Mouse (Mus musculus): ENCODE measurements around the gene Polr2b. TPM values are rescaled to one million over a fixed set of nuclear protein-coding genes. Genes with fewer than 3 reads are reported as not detected.
A peak's percentile ranks its signal among the peaks of the same experiment; 100 is the strongest.

The Polr2b gene
- total and polyA plus RNA-seq, 3 experiments: 58.3 to 178 (median 91.4) TPM

GRCm38 (mm10) chr5:77324936-77325335 lies 15.0 kb downstream of the Polr2b start:
- no peak for TF ChIP-seq RAD21 (IDR thresholded peaks at IDR 0.05; ENCODE audit: low read depth, low read length)
- no peak for TF ChIP-seq ZMIZ1 (IDR thresholded peaks at IDR 0.05; ENCODE audit: low read depth, low read length)
- TF ChIP-seq NRF1 (IDR thresholded peaks at IDR 0.05; ENCODE audit: insufficient read depth, low read depth, low read length, poor library complexity, severe bottlenecking): no peak
- no peak for TF ChIP-seq UBTF (IDR thresholded peaks at IDR 0.05; ENCODE audit: borderline replicate concordance, insufficient read depth, low read depth, low read length)
- TF ChIP-seq POLR2AphosphoS5 (IDR thresholded peaks at IDR 0.05; ENCODE audit: borderline replicate concordance, low read depth, low read length): no peak
- TF ChIP-seq ZKSCAN1 (IDR thresholded peaks at IDR 0.05; ENCODE audit: low read depth, low read length): no peak
- no peak for TF ChIP-seq MAZ (IDR thresholded peaks at IDR 0.05; ENCODE audit: low read depth, low read length)
- TF ChIP-seq KAT2A (conservative IDR thresholded peaks at IDR 0.05; ENCODE audit: low read depth, low read length): no peak
- TF ChIP-seq MYB (IDR thresholded peaks at IDR 0.05; ENCODE audit: low read depth, low read length): no peak
- TF ChIP-seq TCF12 (IDR thresholded peaks at IDR 0.05; ENCODE audit: low read depth, low read length): no peak
- TF ChIP-seq GABPA (IDR thresholded peaks at IDR 0.05; ENCODE audit: low read depth, low read length): no peak
- TF ChIP-seq POLR2AphosphoS2 (IDR thresholded peaks at IDR 0.05; ENCODE audit: low read length): no peak
- TF ChIP-seq ZC3H11A (IDR thresholded peaks at IDR 0.05; ENCODE audit: low read depth, low read length): no peak
- no peak for TF ChIP-seq TBP (IDR thresholded peaks at IDR 0.05; ENCODE audit: low read depth, low read length)
- no peak for TF ChIP-seq ELF1 (IDR thresholded peaks at IDR 0.05; ENCODE audit: low read depth, low read length)
- TF ChIP-seq E2F4 (IDR thresholded peaks at IDR 0.05; ENCODE audit: borderline replicate concordance, low read depth, low read length): no peak
- no peak for TF ChIP-seq CTCF (IDR thresholded peaks at IDR 0.05 in 2 of 3, conservative IDR thresholded peaks at IDR 0.05 in 1 of 3; ENCODE audit: control insufficient read depth in 1 of 3, insufficient read depth in 1 of 3, low read depth in 2 of 3, low read length in 3 of 3, poor library complexity in 1 of 3, severe bottlenecking in 1 of 3)
- TF ChIP-seq JUND (IDR thresholded peaks at IDR 0.05; ENCODE audit: low read depth, low read length): no peak
- no peak for TF ChIP-seq CHD2 (IDR thresholded peaks at IDR 0.05; ENCODE audit: low read length)
- TF ChIP-seq MYC (IDR thresholded peaks at IDR 0.05; ENCODE audit: low read depth, low read length): no peak
- H3K9ac ChIP-seq (ENCODE audit: control insufficient read depth, low read depth, low read length, poor library complexity, severe bottlenecking): no peak overlapping the region
- no peaks in the 10 kb centered on the region for H3K9me3 ChIP-seq (replicated peaks; ENCODE audit: insufficient read depth, low read length)
- no peak overlapping the region for H3K27ac ChIP-seq (ENCODE audit: control insufficient read depth, low read depth, low read length)
- H3K27me3 ChIP-seq (ENCODE audit: control insufficient read depth in 1 of 2, insufficient read depth in 2 of 2, low read length in 2 of 2): no peaks in the 10 kb centered on the region
- H3K79me2 ChIP-seq (ENCODE audit: control insufficient read depth, insufficient read depth, low read length, poor library complexity): no peaks in the 10 kb centered on the region
- H3K4me1 ChIP-seq (ENCODE audit: control insufficient read depth in 1 of 2, insufficient read depth in 2 of 2, low read length in 2 of 2): no peaks in the 10 kb centered on the region
- no peak overlapping the region for H3K4me3 ChIP-seq (ENCODE audit: control insufficient read depth in 1 of 2, insufficient read depth in 1 of 2, low read depth in 2 of 2, low read length in 2 of 2)
- no peak for DNase-seq (ENCODE audit: low read depth, low spot score)
- H3K36me3 ChIP-seq (ENCODE audit: control insufficient read depth in 1 of 2, insufficient read depth in 2 of 2, low read length in 2 of 2): peaks cover 0 to 69% of the 10 kb centered on the region in 2 experiments; a peak in 2 of 4 replicates

DNA sequence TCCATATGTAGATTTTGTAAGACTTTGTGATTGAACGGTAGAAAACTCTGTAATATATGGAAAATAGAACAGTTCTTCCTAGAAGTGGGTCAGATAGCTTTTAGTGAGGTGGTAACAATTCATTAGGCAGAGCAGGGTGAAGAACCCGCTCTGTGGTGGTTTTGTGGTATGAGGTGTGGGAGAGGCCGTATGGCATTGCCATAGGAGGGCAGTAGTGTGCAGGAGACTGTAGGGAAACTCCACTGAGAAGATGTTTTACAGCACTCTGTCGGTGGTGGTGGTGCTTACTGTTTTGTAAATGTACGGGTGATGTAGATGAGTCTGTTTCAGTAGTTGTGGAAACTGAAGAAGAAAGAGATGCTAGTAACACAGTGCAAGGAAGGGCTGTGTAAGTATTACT lies 20.2 kb downstream of the Polr2b start:
- Histone ChIP-seq H3K4me3 (ENCODE audit: control insufficient read depth in 1 of 2, insufficient read depth in 1 of 2, low read depth in 2 of 2, low read length in 2 of 2) (no peak overlapping the region), H3K27ac (ENCODE audit: control insufficient read depth, low read depth, low read length) (no peak overlapping the region), H3K9me3 (replicated peaks; ENCODE audit: insufficient read depth, low read length) (no peaks in the 10 kb centered on the region), H3K79me2 (ENCODE audit: control insufficient read depth, insufficient read depth, low read length, poor library complexity) (no peaks in the 10 kb centered on the region), H3K36me3 (ENCODE audit: control insufficient read depth in 1 of 2, insufficient read depth in 2 of 2, low read length in 2 of 2) (peaks cover 0 to 68% of the 10 kb centered on the region in 2 experiments; a peak in 2 of 4 replicates), H3K9ac (ENCODE audit: control insufficient read depth, low read depth, low read length, poor library complexity, severe bottlenecking) (no peak overlapping the region), H3K27me3 (ENCODE audit: control insufficient read depth in 1 of 2, insufficient read depth in 2 of 2, low read length in 2 of 2) (no peaks in the 10 kb centered on the region), H3K4me1 (ENCODE audit: control insufficient read depth in 1 of 2, insufficient read depth in 2 of 2, low read length in 2 of 2) (no peaks in the 10 kb centered on the region)
- no peak for DNase-seq (ENCODE audit: low read depth, low spot score)
- no peak for TF ChIP-seq ETS1 (IDR thresholded peaks at IDR 0.05; ENCODE audit: low read depth, low read length)
- TF ChIP-seq NRF1 (IDR thresholded peaks at IDR 0.05; ENCODE audit: insufficient read depth, low read depth, low read length, poor library complexity, severe bottlenecking): no peak
- no peak for TF ChIP-seq SIN3A (IDR thresholded peaks at IDR 0.05; ENCODE audit: low read length)
- TF ChIP-seq CHD2 (IDR thresholded peaks at IDR 0.05; ENCODE audit: low read length): no peak
- TF ChIP-seq EP300 (IDR thresholded peaks at IDR 0.05; ENCODE audit: low read depth in 1 of 2, low read length in 2 of 2): no peak
- peak; percentile 5 to 35 (median 32); a peak in 4 of 6 replicates for TF ChIP-seq CTCF (IDR thresholded peaks at IDR 0.05 in 2 of 3, conservative IDR thresholded peaks at IDR 0.05 in 1 of 3; ENCODE audit: control insufficient read depth in 1 of 3, insufficient read depth in 1 of 3, low read depth in 2 of 3, low read length in 3 of 3, poor library complexity in 1 of 3, severe bottlenecking in 1 of 3)
- no peak for TF ChIP-seq ELF1 (IDR thresholded peaks at IDR 0.05; ENCODE audit: low read depth, low read length)
